Mouse (Mus musculus) myocyte (in vitro differentiated cells): ENCODE data around the gene Lpar3.

ENCODE experiments used
- E2F4 ChIP-seq: IDR thresholded peaks from one replicate; pipeline ENCODE4 v1.6.1; 2011; ENCODE audit warnings: mild to moderate bottlenecking, control low read depth, moderate library complexity; ENCODE audit not compliant: insufficient read depth
- MAX ChIP-seq: IDR thresholded peaks from one replicate; pipeline ENCODE4 v1.6.1; 2011; ENCODE audit warnings: low read depth, mild to moderate bottlenecking, control low read depth
- MYOG ChIP-seq, 3 experiments: IDR thresholded peaks; one replicate each; pipeline ENCODE4 v1.6.1; 2011; ENCODE audit warnings: control low read depth in 2 of 3, low read depth in 2 of 3, mild to moderate bottlenecking in 2 of 3; ENCODE audit not compliant: insufficient read length in 2 of 3, control insufficient read depth in 1 of 3, insufficient read depth in 1 of 3
- POLR2A ChIP-seq: IDR thresholded peaks from one replicate; pipeline ENCODE4 v1.6.1; 2011; ENCODE audit warnings: low read depth, mild to moderate bottlenecking, control low read depth, moderate library complexity; ENCODE audit not compliant: insufficient read length
- POLR2AphosphoS2 ChIP-seq: IDR thresholded peaks from one replicate; pipeline ENCODE4 v1.6.1; 2011; ENCODE audit warnings: low read depth, control low read depth; ENCODE audit not compliant: insufficient read length
- SRF ChIP-seq: IDR thresholded peaks from one replicate; pipeline ENCODE4 v1.6.1; 2011; ENCODE audit warnings: low read depth; ENCODE audit not compliant: control insufficient read depth, insufficient read length
- TCF12 ChIP-seq: IDR thresholded peaks from one replicate; pipeline ENCODE4 v1.6.1; 2011; ENCODE audit warnings: mild to moderate bottlenecking, control low read depth; ENCODE audit not compliant: poor library complexity, insufficient read depth, severe bottlenecking
- USF1 ChIP-seq: IDR thresholded peaks from one replicate; pipeline ENCODE4 v1.6.1; 2011; ENCODE audit warnings: low read depth, mild to moderate bottlenecking, control low read depth, moderate library complexity

GRCm38 (mm10) chr3:146317911-146318310, 97.1 kb downstream of the Lpar3 start:
- TF ChIP-seq POLR2A: no peak
- TF ChIP-seq MYOG (IDR thresholded peaks at IDR 0.05; ENCODE audit: control insufficient read depth in 1 of 3, insufficient read depth in 1 of 3, insufficient read length in 2 of 3, low read depth in 2 of 3): no peak
- no peak for TF ChIP-seq E2F4
- no peak for TF ChIP-seq POLR2AphosphoS2
- no peak for TF ChIP-seq MAX
- no peak for TF ChIP-seq TCF12
- no peak for TF ChIP-seq USF1
- TF ChIP-seq SRF: no peak
